Mouse (Mus musculus): Measurements from ENCODE around the gene Akap14. TPM values are rescaled to one million over a fixed set of nuclear protein-coding genes. Genes with fewer than 3 reads are reported as not detected.

The Akap14 gene
- polyA plus RNA-seq, 1 experiment from 2014 or later: 0.22 TPM

Other genes starting within 250 kb of the Akap14 start
- 51.8 and 53.0 TPM in 2 replicates for gene Sept6, start 177.0 kb downstream of the Akap14 start, polyA plus RNA-seq (2015; fragmentation: Nextera tagmentation; extraction: Ambion mirVana)
- gene Sowahd, start 120.0 kb downstream of the Akap14 start, polyA plus RNA-seq (2015; fragmentation: Nextera tagmentation; extraction: Ambion mirVana): not detected in 2 replicates
- 336 and 348 TPM in 2 replicates for gene Rpl39, start 83.4 kb downstream of the Akap14 start, polyA plus RNA-seq (2015; fragmentation: Nextera tagmentation; extraction: Ambion mirVana)
- 27.2 and 30.3 TPM in 2 replicates for gene Upf3b, start 58.5 kb downstream of the Akap14 start, polyA plus RNA-seq (2015; fragmentation: Nextera tagmentation; extraction: Ambion mirVana)
- 19.1 and 20.3 TPM in 2 replicates for gene Nkap, start 42.0 kb downstream of the Akap14 start, polyA plus RNA-seq (2015; fragmentation: Nextera tagmentation; extraction: Ambion mirVana)
- gene Ndufa1, start 22.3 kb upstream of the Akap14 start, polyA plus RNA-seq (2015; fragmentation: Nextera tagmentation; extraction: Ambion mirVana): 449 and 519 TPM in 2 replicates
- 14.3 and 15.9 TPM in 2 replicates for gene Rnf113a1, start 22.4 kb upstream of the Akap14 start, polyA plus RNA-seq (2015; fragmentation: Nextera tagmentation; extraction: Ambion mirVana)
- not detected in 2 replicates for gene Gm9, start 42.2 kb upstream of the Akap14 start, polyA plus RNA-seq (2015; fragmentation: Nextera tagmentation; extraction: Ambion mirVana)
- gene Rhox1, start 53.4 kb upstream of the Akap14 start, polyA plus RNA-seq (2015; fragmentation: Nextera tagmentation; extraction: Ambion mirVana): not detected in 2 replicates
- not detected in 2 replicates for gene Rhox2a, start 76.1 kb upstream of the Akap14 start, polyA plus RNA-seq (2015; fragmentation: Nextera tagmentation; extraction: Ambion mirVana)
- gene Rhox3a, start 81.1 kb upstream of the Akap14 start, polyA plus RNA-seq (2015; fragmentation: Nextera tagmentation; extraction: Ambion mirVana): not detected in 2 replicates
- gene Rhox4a, start 96.5 kb upstream of the Akap14 start, polyA plus RNA-seq (2015; fragmentation: Nextera tagmentation; extraction: Ambion mirVana): not detected in 2 replicates
- gene Rhox3a2, start 211.2 kb upstream of the Akap14 start, polyA plus RNA-seq (2015; fragmentation: Nextera tagmentation; extraction: Ambion mirVana): not detected in 2 replicates
- not detected in 2 replicates for gene Rhox4a2, start 222.0 kb upstream of the Akap14 start, polyA plus RNA-seq (2015; fragmentation: Nextera tagmentation; extraction: Ambion mirVana)
- not detected in 2 replicates for gene Rhox2b, start 243.2 kb upstream of the Akap14 start, polyA plus RNA-seq (2015; fragmentation: Nextera tagmentation; extraction: Ambion mirVana)

All from forebrain, embryonic 15.5 days (tissue).